Mouse (Mus musculus): ENCODE data around the gene Soga1. TPM values are rescaled to one million over a fixed set of nuclear protein-coding genes. Genes with fewer than 3 reads are reported as not detected.

The Soga1 gene
- polyA plus RNA-seq, 1 experiment: 9.8 TPM

DNA sequence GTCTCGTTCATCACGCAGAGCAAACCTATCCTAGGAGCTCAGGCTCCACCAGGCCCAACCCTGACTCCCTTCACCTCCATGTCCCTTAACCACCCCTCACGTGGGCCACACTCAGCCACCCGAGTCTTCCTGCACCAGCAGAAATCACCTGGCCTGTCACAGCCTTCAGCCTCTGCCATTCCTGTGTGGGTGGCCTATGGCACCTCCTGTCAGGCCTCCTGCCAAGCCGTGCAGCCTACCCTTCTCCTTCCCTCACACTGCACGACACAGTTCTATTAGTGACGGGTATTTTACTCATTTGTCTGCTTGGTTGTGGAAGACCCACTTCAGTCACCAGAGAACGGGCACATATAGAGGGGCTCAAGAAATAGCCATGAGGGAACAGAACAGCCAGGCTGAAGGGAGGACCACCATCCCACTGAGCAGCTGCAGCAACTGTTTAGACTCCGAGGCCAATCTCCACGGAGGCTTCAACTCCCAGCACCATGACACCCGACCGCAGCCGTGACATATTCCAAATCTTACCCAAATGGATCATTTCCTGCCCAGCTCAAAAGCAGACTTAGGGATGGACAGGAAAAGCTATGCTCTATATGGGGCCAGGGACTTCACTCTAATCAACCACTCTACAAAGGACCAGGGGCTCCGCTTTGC lies 10.2 kb downstream of the Soga1 start:
- Histone ChIP-seq H3K4me1 (ENCODE audit: control insufficient read depth, insufficient read depth, low read length) (peaks cover 7% of the 10 kb centered on the region), H3K27ac (ENCODE audit: insufficient read depth, low read length) (no peak overlapping the region), H3K4me3 (ENCODE audit: low read depth, low read length) (no peak overlapping the region), H3K36me3 (ENCODE audit: control insufficient read depth, insufficient read depth, low read length, poor library complexity, severe bottlenecking) (no peaks in the 10 kb centered on the region), H3K27me3 (ENCODE audit: control insufficient read depth, insufficient read depth, low read length, poor library complexity, severe bottlenecking) (no peaks in the 10 kb centered on the region), H3K9ac (ENCODE audit: low read depth, poor library complexity, severe bottlenecking) (no peak overlapping the region), H3K9me3 (replicated peaks; ENCODE audit: control insufficient read depth, insufficient read depth, low read length, poor library complexity, severe bottlenecking) (no peaks in the 10 kb centered on the region)
- no peak for TF ChIP-seq POLR2A (IDR thresholded peaks at IDR 0.05; ENCODE audit: insufficient read depth, low read length)
- TF ChIP-seq CTCF (IDR thresholded peaks at IDR 0.05; ENCODE audit: low read depth, low read length): no peak
- no peak for TF ChIP-seq EP300 (IDR thresholded peaks at IDR 0.05; ENCODE audit: insufficient read depth, low read depth, low read length)

DNA sequence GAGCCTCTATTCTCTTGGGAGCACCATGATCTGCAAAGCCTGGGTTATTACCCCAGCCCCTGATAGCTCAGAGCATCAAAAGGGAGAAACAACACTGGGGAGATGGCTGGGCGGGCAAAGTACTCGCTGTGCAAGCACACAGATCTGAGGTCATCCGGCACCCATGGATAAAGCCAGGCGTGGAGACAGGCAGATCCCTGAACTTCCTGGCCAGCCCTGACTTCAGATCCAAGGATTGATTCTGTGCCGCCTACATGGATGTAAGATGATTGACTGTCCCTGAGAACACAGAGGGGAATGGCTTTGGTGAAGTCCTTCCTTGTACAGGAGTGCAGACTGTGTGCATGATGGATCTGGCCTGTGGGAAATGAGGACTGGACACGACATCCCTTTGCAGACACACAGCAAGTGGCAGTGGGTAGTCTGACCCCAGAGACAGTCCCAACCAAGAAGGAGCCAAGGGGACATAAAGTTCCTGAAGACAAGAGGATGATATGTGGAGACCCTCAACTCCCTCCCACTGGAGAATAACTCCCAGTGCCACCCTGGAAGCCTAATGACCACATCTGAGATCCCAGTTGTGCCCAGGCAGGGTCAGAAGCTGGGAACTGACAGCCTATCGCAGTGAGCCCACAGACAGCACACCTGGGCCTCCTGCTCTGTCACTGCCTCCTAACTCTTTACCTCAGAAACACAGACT lies 12.2 kb downstream of the Soga1 start:
- H3K36me3 ChIP-seq (ENCODE audit: control insufficient read depth, insufficient read depth, low read length, poor library complexity, severe bottlenecking): no peaks in the 10 kb centered on the region
- TF ChIP-seq CTCF (IDR thresholded peaks at IDR 0.05; ENCODE audit: low read depth, low read length): no peak
- TF ChIP-seq POLR2A (IDR thresholded peaks at IDR 0.05; ENCODE audit: insufficient read depth, low read length): no peak
- no peak for TF ChIP-seq EP300 (IDR thresholded peaks at IDR 0.05; ENCODE audit: insufficient read depth, low read depth, low read length)
- H3K9ac ChIP-seq (ENCODE audit: low read depth, poor library complexity, severe bottlenecking): no peak overlapping the region
- no peak overlapping the region for H3K4me3 ChIP-seq (ENCODE audit: low read depth, low read length)
- no peaks in the 10 kb centered on the region for H3K27me3 ChIP-seq (ENCODE audit: control insufficient read depth, insufficient read depth, low read length, poor library complexity, severe bottlenecking)
- H3K4me1 ChIP-seq (ENCODE audit: control insufficient read depth, insufficient read depth, low read length): peaks cover 5% of the 10 kb centered on the region
- H3K27ac ChIP-seq (ENCODE audit: insufficient read depth, low read length): no peak overlapping the region
- no peaks in the 10 kb centered on the region for H3K9me3 ChIP-seq (replicated peaks; ENCODE audit: control insufficient read depth, insufficient read depth, low read length, poor library complexity, severe bottlenecking)

DNA sequence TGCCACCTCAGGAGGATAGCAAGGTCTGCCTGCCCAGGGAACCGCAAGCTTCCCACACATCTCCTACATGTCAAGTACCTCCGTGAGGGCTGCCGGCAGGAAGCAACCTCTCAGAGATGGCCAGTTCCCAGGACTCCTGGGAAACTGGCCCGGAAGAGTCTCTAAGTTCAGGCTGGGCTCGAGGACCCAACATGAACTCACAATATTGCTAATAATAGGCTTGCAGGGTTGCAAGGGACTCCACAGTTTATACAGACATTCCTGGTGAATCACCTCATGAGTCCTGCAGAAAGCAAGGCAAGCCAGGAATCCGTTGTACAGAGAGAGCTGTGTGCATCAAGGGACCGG lies 13.2 kb downstream of the Soga1 start:
- Histone ChIP-seq H3K36me3 (ENCODE audit: control insufficient read depth, insufficient read depth, low read length, poor library complexity, severe bottlenecking) (no peaks in the 10 kb centered on the region), H3K27ac (ENCODE audit: insufficient read depth, low read length) (no peak overlapping the region), H3K4me3 (ENCODE audit: low read depth, low read length) (no peak overlapping the region), H3K4me1 (ENCODE audit: control insufficient read depth, insufficient read depth, low read length) (peaks cover 5% of the 10 kb centered on the region), H3K9ac (ENCODE audit: low read depth, poor library complexity, severe bottlenecking) (no peak overlapping the region), H3K9me3 (replicated peaks; ENCODE audit: control insufficient read depth, insufficient read depth, low read length, poor library complexity, severe bottlenecking) (no peaks in the 10 kb centered on the region), H3K27me3 (ENCODE audit: control insufficient read depth, insufficient read depth, low read length, poor library complexity, severe bottlenecking) (no peaks in the 10 kb centered on the region)
- TF ChIP-seq CTCF (IDR thresholded peaks at IDR 0.05; ENCODE audit: low read depth, low read length): no peak

DNA sequence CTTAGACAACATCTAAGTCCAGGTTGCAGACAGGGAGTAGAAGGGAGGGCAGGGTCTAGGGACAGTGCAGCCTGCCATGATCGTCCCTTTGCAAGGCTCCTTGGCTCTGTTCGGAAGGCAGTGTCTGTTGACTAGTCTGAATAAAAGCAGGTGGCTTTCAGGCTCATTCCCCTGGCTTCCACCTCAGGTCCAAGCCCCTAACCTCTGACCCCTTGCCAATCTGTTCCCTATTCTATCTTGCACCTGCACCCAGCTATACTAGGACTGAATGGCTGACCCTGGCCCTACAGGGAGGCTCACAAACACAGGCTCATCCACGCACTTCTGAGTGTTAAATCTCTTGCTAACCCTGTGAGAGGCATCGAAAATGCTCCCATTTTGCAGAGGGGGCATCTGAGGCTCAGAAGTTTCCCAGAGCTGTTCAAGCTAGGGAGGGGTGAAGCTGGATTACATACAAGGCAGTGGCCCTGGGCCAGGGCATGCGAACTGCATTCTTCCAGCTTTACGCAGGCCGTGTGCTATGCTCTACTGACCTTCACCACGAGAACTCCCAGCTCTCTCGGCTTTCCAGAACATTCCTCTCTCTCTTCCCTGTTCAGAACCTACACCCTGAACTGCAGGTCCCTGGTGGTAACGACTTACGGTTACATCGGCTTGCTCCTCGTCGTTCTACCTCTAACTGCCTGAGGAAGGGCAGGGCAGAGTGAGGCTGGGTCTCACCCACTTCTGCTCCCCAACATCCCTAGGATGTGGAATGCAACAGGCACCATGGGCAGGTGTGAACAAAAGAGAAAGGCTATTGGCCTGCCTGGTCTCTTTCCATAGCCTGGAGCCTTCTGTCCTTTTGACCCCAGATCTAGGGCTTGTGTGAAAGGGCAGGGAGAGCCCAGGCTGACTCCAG lies 13.8 kb downstream of the Soga1 start:
- H3K27ac ChIP-seq (ENCODE audit: insufficient read depth, low read length): no peak overlapping the region
- no peak overlapping the region for H3K9ac ChIP-seq (ENCODE audit: low read depth, poor library complexity, severe bottlenecking)

DNA sequence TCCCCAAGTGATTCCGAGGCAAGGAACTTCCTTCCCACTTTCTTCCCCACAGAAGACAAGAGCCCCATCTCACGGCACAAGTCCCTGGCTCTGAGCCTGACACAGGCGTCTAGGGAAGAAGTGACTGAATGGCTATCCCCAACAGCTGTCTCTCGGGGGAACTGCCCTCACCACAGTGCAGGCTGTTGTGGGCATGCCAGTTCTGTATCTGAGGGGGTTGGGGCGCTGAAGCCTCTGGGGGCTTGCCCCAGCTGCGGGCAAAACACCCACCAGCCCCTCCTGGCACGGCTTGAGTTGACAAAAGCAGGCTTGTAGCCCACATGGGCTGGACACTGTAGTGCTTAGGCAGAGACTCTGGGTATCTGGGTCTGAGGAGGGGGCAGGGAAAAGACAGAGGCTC lies 14.9 kb downstream of the Soga1 start:
- no peak overlapping the region for H3K9ac ChIP-seq (ENCODE audit: low read depth, poor library complexity, severe bottlenecking)
- no peaks in the 10 kb centered on the region for H3K36me3 ChIP-seq (ENCODE audit: control insufficient read depth, insufficient read depth, low read length, poor library complexity, severe bottlenecking)
- H3K4me3 ChIP-seq (ENCODE audit: low read depth, low read length): no peak overlapping the region
- no peak overlapping the region for H3K27ac ChIP-seq (ENCODE audit: insufficient read depth, low read length)
- H3K4me1 ChIP-seq (ENCODE audit: control insufficient read depth, insufficient read depth, low read length): peaks cover 7% of the 10 kb centered on the region
- H3K9me3 ChIP-seq (replicated peaks; ENCODE audit: control insufficient read depth, insufficient read depth, low read length, poor library complexity, severe bottlenecking): no peaks in the 10 kb centered on the region
- TF ChIP-seq POLR2A (IDR thresholded peaks at IDR 0.05; ENCODE audit: insufficient read depth, low read length) (no peak), CTCF (IDR thresholded peaks at IDR 0.05; ENCODE audit: low read depth, low read length) (no peak)
- no peaks in the 10 kb centered on the region for H3K27me3 ChIP-seq (ENCODE audit: control insufficient read depth, insufficient read depth, low read length, poor library complexity, severe bottlenecking)

More for the DNA sequence above, 13.8 kb downstream of the Soga1 start:
- Histone ChIP-seq H3K9me3 (replicated peaks; ENCODE audit: control insufficient read depth, insufficient read depth, low read length, poor library complexity, severe bottlenecking) (no peaks in the 10 kb centered on the region), H3K4me1 (ENCODE audit: control insufficient read depth, insufficient read depth, low read length) (peaks cover 6% of the 10 kb centered on the region), H3K4me3 (ENCODE audit: low read depth, low read length) (no peak overlapping the region), H3K36me3 (ENCODE audit: control insufficient read depth, insufficient read depth, low read length, poor library complexity, severe bottlenecking) (no peaks in the 10 kb centered on the region), H3K27me3 (ENCODE audit: control insufficient read depth, insufficient read depth, low read length, poor library complexity, severe bottlenecking) (no peaks in the 10 kb centered on the region)
- TF ChIP-seq EP300 (IDR thresholded peaks at IDR 0.05; ENCODE audit: insufficient read depth, low read depth, low read length): no peak
- TF ChIP-seq CTCF (IDR thresholded peaks at IDR 0.05; ENCODE audit: low read depth, low read length): no peak

DNA sequence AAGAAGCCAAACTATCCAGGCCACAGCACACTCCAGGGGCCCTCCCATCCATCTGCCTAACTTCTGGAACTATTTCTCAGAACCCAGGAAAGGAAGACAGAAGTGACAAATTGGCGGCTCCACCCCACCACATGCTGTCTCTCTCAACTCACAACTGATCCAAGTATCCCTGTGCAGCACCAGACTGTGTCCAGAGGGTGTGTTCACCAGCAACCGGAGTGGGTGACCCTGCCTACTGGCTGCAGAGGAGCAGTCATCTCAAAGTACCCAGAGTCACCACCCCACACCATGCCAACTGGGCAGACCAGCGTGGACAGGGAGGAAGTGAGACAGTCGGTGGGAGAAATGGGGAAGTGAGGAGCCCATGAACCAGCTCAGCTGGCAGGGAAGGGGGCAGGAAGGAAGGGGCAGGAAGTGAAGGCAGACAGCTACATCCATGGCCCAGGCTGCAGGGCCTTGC lies 15.8 kb downstream of the Soga1 start:
- TF ChIP-seq CTCF (IDR thresholded peaks at IDR 0.05; ENCODE audit: low read depth, low read length): no peak
- TF ChIP-seq POLR2A (IDR thresholded peaks at IDR 0.05; ENCODE audit: insufficient read depth, low read length): no peak
- TF ChIP-seq EP300 (IDR thresholded peaks at IDR 0.05; ENCODE audit: insufficient read depth, low read depth, low read length): no peak
- H3K27ac ChIP-seq (ENCODE audit: insufficient read depth, low read length): no peak overlapping the region
- H3K9me3 ChIP-seq (replicated peaks; ENCODE audit: control insufficient read depth, insufficient read depth, low read length, poor library complexity, severe bottlenecking): no peaks in the 10 kb centered on the region
- no peaks in the 10 kb centered on the region for H3K27me3 ChIP-seq (ENCODE audit: control insufficient read depth, insufficient read depth, low read length, poor library complexity, severe bottlenecking)
- H3K36me3 ChIP-seq (ENCODE audit: control insufficient read depth, insufficient read depth, low read length, poor library complexity, severe bottlenecking): no peaks in the 10 kb centered on the region
- peaks cover 7% of the 10 kb centered on the region for H3K4me1 ChIP-seq (ENCODE audit: control insufficient read depth, insufficient read depth, low read length)
- no peak overlapping the region for H3K4me3 ChIP-seq (ENCODE audit: low read depth, low read length)
- H3K9ac ChIP-seq (ENCODE audit: low read depth, poor library complexity, severe bottlenecking): no peak overlapping the region
